Mouse (Mus musculus) limb, embryonic 11.5 days (tissue): ENCODE data around the gene Oser1. TPM values are rescaled to one million over a fixed set of nuclear protein-coding genes. Genes with fewer than 3 reads are reported as not detected.

Experiments used
- ATAC-seq: fragments of 200-750 bp; cut with Nextera tagmentation; 2 replicates; pipeline ENCODE4 v1.8.0; 2017; ENCODE audit warnings: low read depth; ENCODE audit not compliant: insufficient number of reproducible peaks, low FRiP score, low TSS enrichment
- DNase-seq: peaks from one replicate; pipeline ENCODE4 v3.0.0-alpha.2; 2015; ENCODE audit warnings: low spot score
- H3K27ac ChIP-seq: fragments of 300-500 bp; sonication (generic); replicated peaks from 2 replicates; pipeline ENCODE4 v1.5.1; 2014; ENCODE audit warnings: low read depth, mild to moderate bottlenecking, low read length
- H3K27me3 ChIP-seq: fragments of 300-500 bp; sonication (generic); 2 replicates; pipeline ENCODE4 v1.6.1; 2014; ENCODE audit warnings: mild to moderate bottlenecking, low read length, mixed read lengths; ENCODE audit not compliant: control insufficient read depth, insufficient read depth
- H3K36me3 ChIP-seq: fragments of 300-500 bp; sonication (generic); 2 replicates; pipeline ENCODE4 v1.6.1; 2014; ENCODE audit warnings: mild to moderate bottlenecking, low read length, moderate library complexity, mixed read lengths; ENCODE audit not compliant: control insufficient read depth, insufficient read depth
- H3K4me1 ChIP-seq: fragments of 300-500 bp; sonication (generic); 2 replicates; pipeline ENCODE4 v1.6.1; 2014; ENCODE audit warnings: low read length, mixed read lengths; ENCODE audit not compliant: control insufficient read depth, insufficient read depth
- H3K4me2 ChIP-seq: fragments of 300-500 bp; sonication (generic); 2 replicates; pipeline ENCODE4 v1.6.1; 2014; ENCODE audit warnings: low read depth, mild to moderate bottlenecking, moderate library complexity; ENCODE audit not compliant: severe bottlenecking
- H3K4me3 ChIP-seq: fragments of 300-500 bp; sonication (generic); 2 replicates; pipeline ENCODE4 v1.5.1; 2014; ENCODE audit warnings: low read depth, low read length
- H3K9ac ChIP-seq: fragments of 300-500 bp; sonication (generic); 2 replicates; pipeline ENCODE4 v1.6.1; 2014; ENCODE audit warnings: mild to moderate bottlenecking, low read length
- H3K9me3 ChIP-seq: fragments of 300-500 bp; sonication (generic); 2 replicates; pipeline ENCODE4 v1.6.1; 2016; ENCODE audit warnings: low read length; ENCODE audit not compliant: control insufficient read depth
- WGBS: fragments of 180-500 bp; shearing (Covaris S2); extraction: QIAGEN DNeasy Blood & Tissue Kit; methylation state at CpG from one replicate; pipeline ENCODE4 v1.1.7; 2014; 5-methylcytosine and 5-hydroxymethylcytosine counted together
- polyA plus RNA-seq: library from polyadenylated mRNA; unstranded; fragments of >200 nt; fragmentation: Nextera tagmentation; extraction: Ambion mirVana; gene quantifications from 2 replicates; pipeline ENCODE4 v1.2.1, GENCODE M21; 2014

Oser1 gene
- polyA plus RNA-seq, 1 experiment from 2014 or later, result 92.5 TPM

- no peak overlapping the region for H3K4me3 ChIP-seq
- H3K27me3 ChIP-seq, result peaks cover 23% of the 10 kb centered on the region
- WGBS, result 81% methylated on average over 1 of the region's 1 CpGs
- H3K4me1 ChIP-seq, result no peaks in the 10 kb centered on the region
- no peak overlapping the region for H3K9ac ChIP-seq
- no peaks in the 10 kb centered on the region for H3K9me3 ChIP-seq
- no peak overlapping the region for H3K27ac ChIP-seq
- H3K36me3 ChIP-seq, result no peaks in the 10 kb centered on the region
- ATAC-seq, result no peak
- no peak overlapping the region for H3K4me2 ChIP-seq
- DNase-seq, result no peak
Observed at GRCm38 (mm10) chr2:163372627-163373026, 51.9 kb downstream of the Oser1 start.

- Histone ChIP-seq H3K4me3 (no peak overlapping the region), H3K27ac (no peak overlapping the region), H3K4me2 (no peak overlapping the region), H3K9ac (no peak overlapping the region), H3K27me3 (peaks cover 8% of the 10 kb centered on the region), H3K36me3 (no peaks in the 10 kb centered on the region), H3K9me3 (no peaks in the 10 kb centered on the region), H3K4me1 (no peaks in the 10 kb centered on the region)
- WGBS, result 51% methylated on average over 4 of the region's 4 CpGs
- DNase-seq (no peak), ATAC-seq (no peak)
Observed at GRCm38 (mm10) chr2:163370175-163370574, 54.3 kb downstream of the Oser1 start.

- H3K9ac ChIP-seq, result no peak overlapping the region
- ATAC-seq (no peak), DNase-seq (no peak)
- H3K4me1 ChIP-seq, result no peaks in the 10 kb centered on the region
- no peaks in the 10 kb centered on the region for H3K27me3 ChIP-seq
- H3K36me3 ChIP-seq, result no peaks in the 10 kb centered on the region
- no peaks in the 10 kb centered on the region for H3K9me3 ChIP-seq
- 78% methylated on average over 18 of the region's 18 CpGs for WGBS
- H3K27ac ChIP-seq, result no peak overlapping the region
- no peak overlapping the region for H3K4me3 ChIP-seq
- no peak overlapping the region for H3K4me2 ChIP-seq
Observed at GRCm38 (mm10) chr2:163364785-163365541, 59.5 kb downstream of the Oser1 start.

GRCm38 (mm10) chr2:163362940-163363921 is 61.3 kb downstream of the Oser1 start:
- WGBS, result 80% methylated on average over 12 of the region's 12 CpGs
- H3K9me3 ChIP-seq, result no peaks in the 10 kb centered on the region
- no peak overlapping the region for H3K9ac ChIP-seq
- ATAC-seq (no peak), DNase-seq (no peak)
- H3K4me2 ChIP-seq, result no peak overlapping the region
- H3K4me3 ChIP-seq, result no peak overlapping the region
- H3K27ac ChIP-seq, result no peak overlapping the region
- no peaks in the 10 kb centered on the region for H3K27me3 ChIP-seq
- H3K36me3 ChIP-seq, result no peaks in the 10 kb centered on the region
- H3K4me1 ChIP-seq, result no peaks in the 10 kb centered on the region

GRCm38 (mm10) chr2:163360858-163361623 is 63.5 kb downstream of the Oser1 start:
- ATAC-seq (no peak), DNase-seq (no peak)
- Histone ChIP-seq H3K9ac (no peak overlapping the region), H3K9me3 (no peaks in the 10 kb centered on the region), H3K36me3 (no peaks in the 10 kb centered on the region), H3K4me1 (no peaks in the 10 kb centered on the region), H3K4me2 (no peak overlapping the region), H3K27me3 (no peaks in the 10 kb centered on the region), H3K4me3 (no peak overlapping the region), H3K27ac (no peak overlapping the region)
- 72% methylated on average over 16 of the region's 16 CpGs for WGBS

GRCm38 (mm10) chr2:163359253-163359652 is 65.2 kb downstream of the Oser1 start:
- no peak overlapping the region for H3K9ac ChIP-seq
- H3K36me3 ChIP-seq, result no peaks in the 10 kb centered on the region
- H3K4me3 ChIP-seq, result no peak overlapping the region
- H3K4me2 ChIP-seq, result no peak overlapping the region
- no peaks in the 10 kb centered on the region for H3K9me3 ChIP-seq
- no peaks in the 10 kb centered on the region for H3K27me3 ChIP-seq
- DNase-seq (no peak), ATAC-seq (no peak)
- WGBS, result 57% methylated on average over 2 of the region's 2 CpGs
- H3K27ac ChIP-seq, result no peak overlapping the region
- no peaks in the 10 kb centered on the region for H3K4me1 ChIP-seq

GRCm38 (mm10) chr2:163358662-163359061 is 65.8 kb downstream of the Oser1 start:
- DNase-seq (no peak), ATAC-seq (no peak)
- Histone ChIP-seq H3K9me3 (no peaks in the 10 kb centered on the region), H3K4me2 (no peak overlapping the region), H3K4me1 (no peaks in the 10 kb centered on the region), H3K36me3 (no peaks in the 10 kb centered on the region), H3K9ac (no peak overlapping the region), H3K27ac (no peak overlapping the region), H3K27me3 (no peaks in the 10 kb centered on the region), H3K4me3 (no peak overlapping the region)
- WGBS, result 84% methylated on average over 5 of the region's 5 CpGs
